Mouse (Mus musculus): ENCODE results near the gene Sema5a. TPM values are rescaled to one million over a fixed set of nuclear protein-coding genes. Genes with fewer than 3 reads are reported as not detected.

Gene Sema5a
- polyA plus RNA-seq, 1 experiment from 2014 or later: 7.4 TPM

- no peaks in the 10 kb centered on the region for H3K9me3 ChIP-seq (replicated peaks; ENCODE audit: control insufficient read depth, low read length)
- no peak overlapping the region for H3K4me3 ChIP-seq (ENCODE audit: low read length)
- no peak overlapping the region for H3K27ac ChIP-seq (ENCODE audit: low read length)
- H3K9ac ChIP-seq (ENCODE audit: low read length): no peak overlapping the region
- H3K27me3 ChIP-seq (ENCODE audit: control insufficient read depth, insufficient read depth, low read length): no peaks in the 10 kb centered on the region
- 68% methylated on average over 7 of the region's 7 CpGs for WGBS
- no peaks in the 10 kb centered on the region for H3K4me1 ChIP-seq (ENCODE audit: control insufficient read depth, insufficient read depth, low read length)
- no peak overlapping the region for H3K4me2 ChIP-seq (ENCODE audit: low read depth, low read length)
- H3K36me3 ChIP-seq (ENCODE audit: control insufficient read depth, insufficient read depth): no peaks in the 10 kb centered on the region
- no peak for ATAC-seq (replicated peaks; ENCODE audit: extremely low read depth, insufficient read depth, low FRiP score)
Observed at GRCm38 (mm10) chr15:32447558-32448349, 203.1 kb downstream of the Sema5a start.

GRCm38 (mm10) chr15:32459046-32459445 is 214.4 kb downstream of the Sema5a start:
- no peaks in the 10 kb centered on the region for H3K9me3 ChIP-seq (replicated peaks; ENCODE audit: control insufficient read depth, low read length)
- H3K4me2 ChIP-seq (ENCODE audit: low read depth, low read length): no peak overlapping the region
- no peak overlapping the region for H3K9ac ChIP-seq (ENCODE audit: low read length)
- H3K27me3 ChIP-seq (ENCODE audit: control insufficient read depth, insufficient read depth, low read length): no peaks in the 10 kb centered on the region
- no peaks in the 10 kb centered on the region for H3K36me3 ChIP-seq (ENCODE audit: control insufficient read depth, insufficient read depth)
- no peaks in the 10 kb centered on the region for H3K4me1 ChIP-seq (ENCODE audit: control insufficient read depth, insufficient read depth, low read length)
- 65% methylated on average over 2 of the region's 2 CpGs for WGBS
- H3K27ac ChIP-seq (ENCODE audit: low read length): no peak overlapping the region
- no peak overlapping the region for H3K4me3 ChIP-seq (ENCODE audit: low read length)
- ATAC-seq (replicated peaks; ENCODE audit: extremely low read depth, insufficient read depth, low FRiP score): no peak

- H3K4me1 ChIP-seq (ENCODE audit: control insufficient read depth, insufficient read depth, low read length): no peaks in the 10 kb centered on the region
- no peak for ATAC-seq (replicated peaks; ENCODE audit: extremely low read depth, insufficient read depth, low FRiP score)
- no peak overlapping the region for H3K4me3 ChIP-seq (ENCODE audit: low read length)
- WGBS: 80% methylated on average over 7 of the region's 7 CpGs
- H3K27me3 ChIP-seq (ENCODE audit: control insufficient read depth, insufficient read depth, low read length): no peaks in the 10 kb centered on the region
- no peak overlapping the region for H3K27ac ChIP-seq (ENCODE audit: low read length)
- no peak overlapping the region for H3K9ac ChIP-seq (ENCODE audit: low read length)
- no peaks in the 10 kb centered on the region for H3K9me3 ChIP-seq (replicated peaks; ENCODE audit: control insufficient read depth, low read length)
- no peak overlapping the region for H3K4me2 ChIP-seq (ENCODE audit: low read depth, low read length)
- H3K36me3 ChIP-seq (ENCODE audit: control insufficient read depth, insufficient read depth): no peaks in the 10 kb centered on the region
Observed at GRCm38 (mm10) chr15:32460238-32460637, 215.6 kb downstream of the Sema5a start.

GRCm38 (mm10) chr15:32471480-32472050 is 227.0 kb downstream of the Sema5a start:
- Histone ChIP-seq H3K4me1 (ENCODE audit: control insufficient read depth, insufficient read depth, low read length) (no peaks in the 10 kb centered on the region), H3K36me3 (ENCODE audit: control insufficient read depth, insufficient read depth) (no peaks in the 10 kb centered on the region), H3K27me3 (ENCODE audit: control insufficient read depth, insufficient read depth, low read length) (no peaks in the 10 kb centered on the region), H3K4me2 (ENCODE audit: low read depth, low read length) (no peak overlapping the region), H3K9me3 (replicated peaks; ENCODE audit: control insufficient read depth, low read length) (no peaks in the 10 kb centered on the region), H3K4me3 (ENCODE audit: low read length) (no peak overlapping the region), H3K27ac (ENCODE audit: low read length) (no peak overlapping the region), H3K9ac (ENCODE audit: low read length) (no peak overlapping the region)
- WGBS: 66% methylated on average over 6 of the region's 6 CpGs
- ATAC-seq (replicated peaks; ENCODE audit: extremely low read depth, insufficient read depth, low FRiP score): no peak

- Histone ChIP-seq H3K4me3 (ENCODE audit: low read length) (no peak overlapping the region), H3K27me3 (ENCODE audit: control insufficient read depth, insufficient read depth, low read length) (no peaks in the 10 kb centered on the region), H3K36me3 (ENCODE audit: control insufficient read depth, insufficient read depth) (no peaks in the 10 kb centered on the region), H3K4me2 (ENCODE audit: low read depth, low read length) (no peak overlapping the region), H3K27ac (ENCODE audit: low read length) (no peak overlapping the region), H3K9ac (ENCODE audit: low read length) (no peak overlapping the region), H3K9me3 (replicated peaks; ENCODE audit: control insufficient read depth, low read length) (no peaks in the 10 kb centered on the region), H3K4me1 (ENCODE audit: control insufficient read depth, insufficient read depth, low read length) (no peaks in the 10 kb centered on the region)
- no peak for ATAC-seq (replicated peaks; ENCODE audit: extremely low read depth, insufficient read depth, low FRiP score)
Observed at GRCm38 (mm10) chr15:32480747-32481146, 236.1 kb downstream of the Sema5a start.

- H3K9ac ChIP-seq (ENCODE audit: low read length): no peak overlapping the region
- ATAC-seq (replicated peaks; ENCODE audit: extremely low read depth, insufficient read depth, low FRiP score): no peak
- H3K4me3 ChIP-seq (ENCODE audit: low read length): no peak overlapping the region
- no peak overlapping the region for H3K4me2 ChIP-seq (ENCODE audit: low read depth, low read length)
- H3K4me1 ChIP-seq (ENCODE audit: control insufficient read depth, insufficient read depth, low read length): no peaks in the 10 kb centered on the region
- no peaks in the 10 kb centered on the region for H3K9me3 ChIP-seq (replicated peaks; ENCODE audit: control insufficient read depth, low read length)
- H3K36me3 ChIP-seq (ENCODE audit: control insufficient read depth, insufficient read depth): no peaks in the 10 kb centered on the region
- no peaks in the 10 kb centered on the region for H3K27me3 ChIP-seq (ENCODE audit: control insufficient read depth, insufficient read depth, low read length)
- H3K27ac ChIP-seq (ENCODE audit: low read length): no peak overlapping the region
- 79% methylated on average over 8 of the region's 8 CpGs for WGBS
Observed at GRCm38 (mm10) chr15:32485064-32485964, 240.7 kb downstream of the Sema5a start.

GRCm38 (mm10) chr15:32487968-32488367 is 243.4 kb downstream of the Sema5a start:
- Histone ChIP-seq H3K4me1 (ENCODE audit: control insufficient read depth, insufficient read depth, low read length) (no peaks in the 10 kb centered on the region), H3K36me3 (ENCODE audit: control insufficient read depth, insufficient read depth) (no peaks in the 10 kb centered on the region), H3K9ac (ENCODE audit: low read length) (no peak overlapping the region), H3K9me3 (replicated peaks; ENCODE audit: control insufficient read depth, low read length) (no peaks in the 10 kb centered on the region), H3K27me3 (ENCODE audit: control insufficient read depth, insufficient read depth, low read length) (no peaks in the 10 kb centered on the region), H3K4me3 (ENCODE audit: low read length) (no peak overlapping the region), H3K27ac (ENCODE audit: low read length) (no peak overlapping the region), H3K4me2 (ENCODE audit: low read depth, low read length) (no peak overlapping the region)
- no peak for ATAC-seq (replicated peaks; ENCODE audit: extremely low read depth, insufficient read depth, low FRiP score)
- 45% methylated on average over 1 of the region's 1 CpGs for WGBS

- Histone ChIP-seq H3K4me3 (ENCODE audit: low read length) (no peak overlapping the region), H3K27me3 (ENCODE audit: control insufficient read depth, insufficient read depth, low read length) (no peaks in the 10 kb centered on the region), H3K9me3 (replicated peaks; ENCODE audit: control insufficient read depth, low read length) (no peaks in the 10 kb centered on the region), H3K27ac (ENCODE audit: low read length) (no peak overlapping the region), H3K9ac (ENCODE audit: low read length) (no peak overlapping the region), H3K36me3 (ENCODE audit: control insufficient read depth, insufficient read depth) (no peaks in the 10 kb centered on the region), H3K4me2 (ENCODE audit: low read depth, low read length) (no peak overlapping the region), H3K4me1 (ENCODE audit: control insufficient read depth, insufficient read depth, low read length) (peaks cover 8% of the 10 kb centered on the region)
- ATAC-seq (replicated peaks; ENCODE audit: extremely low read depth, insufficient read depth, low FRiP score): no peak; the same call in 1 of the 2 replicates
- 50% methylated on average over 5 of the region's 5 CpGs for WGBS
Observed at GRCm38 (mm10) chr15:32494219-32494618, 249.6 kb downstream of the Sema5a start.

GRCm38 (mm10) chr15:32494899-32495298 is 250.3 kb downstream of the Sema5a start:
- peaks cover 8% of the 10 kb centered on the region for H3K4me1 ChIP-seq (ENCODE audit: control insufficient read depth, insufficient read depth, low read length)
- H3K4me2 ChIP-seq (ENCODE audit: low read depth, low read length): no peak overlapping the region
- H3K9ac ChIP-seq (ENCODE audit: low read length): no peak overlapping the region
- no peaks in the 10 kb centered on the region for H3K9me3 ChIP-seq (replicated peaks; ENCODE audit: control insufficient read depth, low read length)
- WGBS: 15% methylated on average over 1 of the region's 1 CpGs
- H3K27ac ChIP-seq (ENCODE audit: low read length): no peak overlapping the region
- ATAC-seq (replicated peaks; ENCODE audit: extremely low read depth, insufficient read depth, low FRiP score): no peak
- H3K4me3 ChIP-seq (ENCODE audit: low read length): no peak overlapping the region
- no peaks in the 10 kb centered on the region for H3K27me3 ChIP-seq (ENCODE audit: control insufficient read depth, insufficient read depth, low read length)
- no peaks in the 10 kb centered on the region for H3K36me3 ChIP-seq (ENCODE audit: control insufficient read depth, insufficient read depth)

All from heart, embryonic 16.5 days (tissue).